Mouse (Mus musculus): ENCODE results near the gene Parva.

Gene Parva

GRCm38 (mm10) chr7:112427357-112428157, at the start of gene Parva:
Gene Parva (plus strand): TSS chr7:112427505.
- no peak for DNase-seq

- DNase-seq: no peak
These were observed 49.2 kb upstream of the Parva start for GRCm38 (mm10) chr7:112378056-112378455.

- no peak for DNase-seq
These were observed 48.8 kb upstream of the Parva start for GRCm38 (mm10) chr7:112378476-112378875.

GRCm38 (mm10) chr7:112386521-112386920, 40.8 kb upstream of the Parva start:
- no peak for DNase-seq

- no peak for DNase-seq
These were observed 39.4 kb upstream of the Parva start for GRCm38 (mm10) chr7:112387876-112388275.

- DNase-seq: no peak
These were observed 38.9 kb upstream of the Parva start for GRCm38 (mm10) chr7:112388363-112388875.

GRCm38 (mm10) chr7:112389611-112390251, 37.6 kb upstream of the Parva start:
- no peak for DNase-seq

- DNase-seq: no peak
These were observed 36.9 kb upstream of the Parva start for GRCm38 (mm10) chr7:112390252-112390936.

- DNase-seq: no peak
These were observed 36.2 kb upstream of the Parva start for GRCm38 (mm10) chr7:112390937-112391605.

- no peak for DNase-seq
These were observed 29.5 kb upstream of the Parva start for GRCm38 (mm10) chr7:112397786-112398185.

- DNase-seq: no peak
These were observed 27.7 kb upstream of the Parva start for GRCm38 (mm10) chr7:112399425-112400170.

- DNase-seq: peak; percentile 33 to 39
These were observed 27.1 kb upstream of the Parva start for GRCm38 (mm10) chr7:112400175-112400574.

- no peak for DNase-seq
These were observed 22.2 kb upstream of the Parva start for GRCm38 (mm10) chr7:112405061-112405460.

- no peak for DNase-seq
These were observed 21.7 kb upstream of the Parva start for GRCm38 (mm10) chr7:112405578-112405977.

GRCm38 (mm10) chr7:112407597-112407996, 19.7 kb upstream of the Parva start:
- no peak for DNase-seq

GRCm38 (mm10) chr7:112409991-112410390, 17.3 kb upstream of the Parva start:
- no peak for DNase-seq

- no peak for DNase-seq
These were observed 14.0 kb upstream of the Parva start for GRCm38 (mm10) chr7:112413286-112413685.

- DNase-seq: no peak
These were observed 11.2 kb upstream of the Parva start for GRCm38 (mm10) chr7:112416058-112416526.

- no peak for DNase-seq
These were observed 10.4 kb upstream of the Parva start for GRCm38 (mm10) chr7:112416730-112417513.

GRCm38 (mm10) chr7:112417598-112417997, 9.7 kb upstream of the Parva start:
- no peak for DNase-seq

- no peak for DNase-seq
These were observed 3.9 kb upstream of the Parva start for GRCm38 (mm10) chr7:112423438-112423837.
